Mouse (Mus musculus) neural tube, embryonic 11.5 days (tissue): ENCODE results near the gene 2310033P09Rik. TPM values are rescaled to one million over a fixed set of nuclear protein-coding genes. Genes with fewer than 3 reads are reported as not detected.

Source experiments
- ATAC-seq: fragments of 200-750 bp; cut with Nextera tagmentation; 2 replicates; pipeline ENCODE4 v1.8.0; 2017; ENCODE audit warnings: moderate number of reproducible peaks, mild to moderate bottlenecking, moderate TSS enrichment, moderate library complexity; ENCODE audit not compliant: insufficient read depth, low FRiP score, low TSS enrichment
- DNase-seq: peaks from one replicate; pipeline ENCODE4 v3.0.0-alpha.2; 2015; ENCODE audit warnings: low spot score
- H3K27ac ChIP-seq: fragments of 300-500 bp; sonication (generic); 2 replicates; pipeline ENCODE4 v1.5.1; 2014; ENCODE audit warnings: low read depth, mild to moderate bottlenecking, low read length
- H3K27me3 ChIP-seq: fragments of 300-500 bp; sonication (generic); 2 replicates; pipeline ENCODE4 v1.6.1; 2014; ENCODE audit warnings: mild to moderate bottlenecking, low read length, mixed read lengths; ENCODE audit not compliant: control insufficient read depth, insufficient read depth
- H3K36me3 ChIP-seq: fragments of 300-500 bp; sonication (generic); 2 replicates; pipeline ENCODE4 v1.6.1; 2014; ENCODE audit warnings: mild to moderate bottlenecking, low read length, moderate library complexity, mixed read lengths; ENCODE audit not compliant: control insufficient read depth, insufficient read depth
- H3K4me1 ChIP-seq: fragments of 300-500 bp; sonication (generic); 2 replicates; pipeline ENCODE4 v1.6.1; 2014; ENCODE audit warnings: low read length, mixed read lengths; ENCODE audit not compliant: control insufficient read depth, insufficient read depth
- H3K4me2 ChIP-seq: fragments of 300-500 bp; sonication (generic); 2 replicates; pipeline ENCODE4 v1.6.1; 2014; ENCODE audit warnings: low read depth, mild to moderate bottlenecking, moderate library complexity
- H3K4me3 ChIP-seq: fragments of 300-500 bp; sonication (generic); 2 replicates; pipeline ENCODE4 v1.5.1; 2014; ENCODE audit warnings: low read depth, low read length
- H3K9ac ChIP-seq: fragments of 300-500 bp; sonication (generic); 2 replicates; pipeline ENCODE4 v1.6.1; 2014; ENCODE audit warnings: mild to moderate bottlenecking, low read length
- H3K9me3 ChIP-seq: fragments of 300-500 bp; sonication (generic); 2 replicates; pipeline ENCODE4 v1.6.1; 2016; ENCODE audit warnings: low read length; ENCODE audit not compliant: control insufficient read depth
- WGBS: fragments of 180-500 bp; shearing (Covaris S2); extraction: QIAGEN DNeasy Blood & Tissue Kit; methylation state at CpG from one replicate; pipeline ENCODE4 v1.1.7; 2014; 5-methylcytosine and 5-hydroxymethylcytosine counted together
- polyA plus RNA-seq: library from polyadenylated mRNA; unstranded; fragments of >200 nt; fragmentation: Nextera tagmentation; extraction: Ambion mirVana; gene quantifications from 2 replicates; pipeline ENCODE4 v1.2.1, GENCODE M21; 2014

2310033P09Rik gene
- polyA plus RNA-seq, 1 experiment from 2014 or later: 31.0 TPM

DNA sequence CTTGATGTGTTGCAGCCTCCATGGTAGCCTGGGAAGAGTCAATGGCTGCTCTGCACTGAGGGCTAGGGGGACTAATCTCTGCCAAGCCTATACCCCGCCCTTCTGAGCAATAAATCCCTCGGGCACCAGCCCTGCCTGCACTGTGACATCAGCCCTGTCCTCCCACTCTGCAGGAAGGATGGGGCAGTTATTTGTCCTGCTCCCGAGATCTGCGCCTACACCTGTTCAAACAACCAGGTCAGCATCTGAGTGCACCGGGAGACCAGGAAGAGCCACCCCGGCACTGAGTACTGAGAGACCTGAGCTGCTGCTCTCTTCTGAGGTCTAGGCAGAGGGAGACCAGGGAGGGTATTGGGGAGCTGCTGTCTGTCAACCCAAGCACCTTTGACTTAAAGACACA is 20.4 kb upstream of the 2310033P09Rik start:
- DNase-seq (no peak), ATAC-seq (no peak)
- whole genome bisulfite sequencing: 72% methylated on average over 6 of the region's 6 CpGs
- no peak overlapping the region for H3K9ac ChIP-seq
- H3K4me1 ChIP-seq: no peaks in the 10 kb centered on the region
- H3K4me3 ChIP-seq: no peak overlapping the region
- H3K4me2 ChIP-seq: no peak overlapping the region
- no peaks in the 10 kb centered on the region for H3K9me3 ChIP-seq
- H3K36me3 ChIP-seq: peaks cover 4% of the 10 kb centered on the region
- no peak overlapping the region for H3K27ac ChIP-seq
- H3K27me3 ChIP-seq: no peaks in the 10 kb centered on the region

DNA sequence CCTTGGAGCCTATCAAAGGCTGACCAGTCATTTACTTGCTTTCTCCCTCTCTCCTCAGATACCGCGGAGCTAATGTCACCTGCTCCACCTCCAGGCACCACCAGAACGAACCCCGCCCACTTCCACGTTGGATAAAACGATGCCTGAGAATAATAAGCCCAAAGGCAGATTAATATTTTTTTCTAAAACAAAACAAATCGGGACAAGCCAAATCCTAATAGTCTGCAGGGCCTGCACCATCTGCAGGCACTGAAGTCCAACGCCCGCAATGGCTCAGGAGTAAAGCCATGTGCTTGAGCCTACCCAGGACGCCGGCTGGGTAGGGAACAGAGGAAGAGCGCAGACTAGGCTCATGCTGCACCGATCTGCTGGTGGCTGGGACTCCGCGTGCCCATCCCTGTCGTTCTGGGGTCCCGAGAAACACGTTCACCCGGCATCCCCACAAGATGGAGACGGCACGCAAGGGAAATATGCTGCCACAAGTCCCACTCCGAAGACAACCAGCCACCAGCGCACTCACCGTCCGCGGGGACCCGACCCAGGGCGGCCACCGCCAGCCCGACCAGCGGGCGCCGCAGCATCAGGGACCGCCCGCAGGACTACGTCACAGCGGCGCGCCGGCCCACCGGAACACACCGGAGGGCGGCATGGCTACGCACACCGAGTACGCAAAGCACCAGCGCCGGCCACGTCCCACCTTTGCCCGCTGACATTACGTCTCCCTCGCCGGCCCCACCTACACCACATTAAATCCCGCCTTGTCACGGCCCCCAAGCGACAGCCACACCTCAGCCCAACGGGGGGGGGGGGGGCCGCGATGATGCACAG is 16.7 kb upstream of the 2310033P09Rik start:
- Histone ChIP-seq H3K27ac (peak overlapping the region; percentile 63), H3K27me3 (no peaks in the 10 kb centered on the region), H3K9me3 (no peaks in the 10 kb centered on the region), H3K4me1 (no peaks in the 10 kb centered on the region), H3K9ac (peak overlapping the region; percentile 53), H3K4me3 (peak overlapping the region; percentile 69), H3K36me3 (no peaks in the 10 kb centered on the region), H3K4me2 (peak overlapping the region; percentile 58)
- DNase-seq (peak; percentile 88), ATAC-seq (peak; percentile 97)
- WGBS: under 1% methylated on average over 57 of the region's 59 CpGs

- Histone ChIP-seq H3K9ac (peak within 1 kb of the TSS; percentile 53), H3K27me3 (no peaks in the 10 kb centered on the region), H3K4me1 (no peaks in the 10 kb centered on the region), H3K36me3 (no peaks in the 10 kb centered on the region), H3K4me3 (peak within 1 kb of the TSS; percentile 69), H3K4me2 (peak within 1 kb of the TSS; percentile 58), H3K27ac (peak within 1 kb of the TSS; percentile 63), H3K9me3 (no peaks in the 10 kb centered on the region)
- DNase-seq: no peak
- 5% methylated on average over 16 of the region's 16 CpGs for WGBS
- peak; percentile 73 for ATAC-seq
Measured at GRCm38 (mm10) chr11:59192059-59192386, 16.1 kb upstream of the 2310033P09Rik start, which contains the start of gene Guk1. Gene Guk1, minus strand, starts transcription at chr11:59192212.

DNA sequence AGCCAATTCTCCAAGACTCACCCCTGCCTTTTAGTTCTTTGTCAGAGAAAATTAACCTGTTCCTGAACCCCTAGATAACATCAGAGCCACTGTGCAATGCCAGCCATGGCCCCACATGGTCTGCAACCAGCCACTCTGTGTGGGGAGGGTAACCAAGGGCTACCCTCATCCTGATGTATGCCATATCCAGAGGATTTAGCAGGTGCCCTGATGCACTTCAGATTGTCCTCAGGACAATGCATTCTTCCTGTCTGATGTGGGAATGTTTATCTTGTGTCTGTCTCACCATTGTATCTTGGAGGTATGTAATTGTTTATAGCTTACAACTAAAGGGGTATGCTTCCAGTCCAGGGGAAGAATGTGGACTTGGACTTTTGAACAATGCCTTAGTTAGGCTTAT is 11.9 kb upstream of the 2310033P09Rik start:
- Histone ChIP-seq H3K27ac (no peak overlapping the region), H3K36me3 (no peaks in the 10 kb centered on the region), H3K9me3 (no peaks in the 10 kb centered on the region), H3K4me2 (no peak overlapping the region), H3K27me3 (no peaks in the 10 kb centered on the region), H3K4me3 (no peak overlapping the region), H3K9ac (no peak overlapping the region), H3K4me1 (no peaks in the 10 kb centered on the region)
- ATAC-seq (no peak), DNase-seq (no peak)

- no peak for DNase-seq
- H3K4me1 ChIP-seq: peaks cover 12% of the 10 kb centered on the region
- peaks cover 2% of the 10 kb centered on the region; the same call in 1 of the 2 replicates for H3K36me3 ChIP-seq
- H3K27me3 ChIP-seq: no peaks in the 10 kb centered on the region
- ATAC-seq: no peak
- peak overlapping the region; percentile 82 for H3K4me3 ChIP-seq
- no peaks in the 10 kb centered on the region for H3K9me3 ChIP-seq
- whole genome bisulfite sequencing: 36% methylated on average over 16 of the region's 16 CpGs
- H3K4me2 ChIP-seq: peak overlapping the region; percentile 77
- peak overlapping the region; percentile 73 for H3K9ac ChIP-seq
- H3K27ac ChIP-seq: no peak overlapping the region
Measured at GRCm38 (mm10) chr11:59201216-59202002, 6.7 kb upstream of the 2310033P09Rik start.

DNA sequence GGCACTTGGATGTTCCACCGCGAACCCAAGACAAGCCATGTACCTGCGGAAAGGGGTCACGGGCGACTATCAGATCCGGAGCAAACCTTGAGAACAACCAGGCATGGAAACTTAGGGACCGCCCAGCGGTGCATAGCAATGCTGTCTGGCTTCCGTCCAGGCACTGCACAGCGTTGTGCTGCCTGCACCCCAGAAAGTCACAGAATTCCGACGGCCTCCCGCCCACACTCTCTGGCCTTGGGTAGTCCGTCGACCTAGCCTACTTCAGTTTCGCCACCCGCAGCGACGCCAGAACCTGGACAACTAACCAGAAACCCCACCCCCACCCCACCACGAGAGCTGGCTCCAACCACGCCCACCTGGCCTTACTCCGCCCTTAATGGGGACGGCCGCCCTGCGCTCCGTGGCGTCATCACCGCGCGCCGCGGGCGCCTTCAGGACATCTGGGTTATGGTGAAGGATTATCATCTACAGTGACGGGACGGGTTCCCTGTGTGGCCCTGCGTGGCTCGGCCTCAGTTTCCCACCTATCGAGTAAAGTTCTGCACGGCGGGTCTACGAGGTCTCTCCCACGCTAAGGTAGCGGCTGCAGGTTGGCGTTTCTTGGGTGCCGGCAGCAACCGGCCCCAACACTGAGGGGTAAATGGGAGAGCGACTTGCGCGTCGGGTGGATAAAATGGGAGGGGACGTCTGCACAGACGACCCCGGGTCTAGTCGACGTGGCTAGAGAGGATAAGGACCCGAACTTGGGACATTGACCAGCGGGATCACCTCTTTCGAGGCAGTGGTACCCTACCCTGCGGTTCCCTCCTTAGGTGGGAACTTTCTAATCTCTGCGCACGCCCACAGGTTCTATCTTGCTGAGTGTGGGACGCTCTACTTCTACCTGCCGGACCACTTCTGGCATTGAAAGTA is 5.8 kb upstream of the 2310033P09Rik start, which contains the start of gene Mrpl55:
TSS of gene Mrpl55 (plus strand) at position 406 of the 915 bp plus-strand sequence.
- peak within 1 kb of the TSS; percentile 77 for H3K4me2 ChIP-seq
- H3K36me3 ChIP-seq: peaks cover 2% of the 10 kb centered on the region; the same call in 1 of the 2 replicates
- no peaks in the 10 kb centered on the region for H3K9me3 ChIP-seq
- H3K27me3 ChIP-seq: no peaks in the 10 kb centered on the region
- peak within 1 kb of the TSS; percentile 73 for H3K9ac ChIP-seq
- peak; percentile 92 for ATAC-seq
- peaks cover 12% of the 10 kb centered on the region for H3K4me1 ChIP-seq
- H3K4me3 ChIP-seq: peak within 1 kb of the TSS; percentile 82
- WGBS: under 1% methylated on average over 63 of the region's 63 CpGs
- no peak within 1 kb of the TSS for H3K27ac ChIP-seq
- DNase-seq: peak; percentile 97

DNA sequence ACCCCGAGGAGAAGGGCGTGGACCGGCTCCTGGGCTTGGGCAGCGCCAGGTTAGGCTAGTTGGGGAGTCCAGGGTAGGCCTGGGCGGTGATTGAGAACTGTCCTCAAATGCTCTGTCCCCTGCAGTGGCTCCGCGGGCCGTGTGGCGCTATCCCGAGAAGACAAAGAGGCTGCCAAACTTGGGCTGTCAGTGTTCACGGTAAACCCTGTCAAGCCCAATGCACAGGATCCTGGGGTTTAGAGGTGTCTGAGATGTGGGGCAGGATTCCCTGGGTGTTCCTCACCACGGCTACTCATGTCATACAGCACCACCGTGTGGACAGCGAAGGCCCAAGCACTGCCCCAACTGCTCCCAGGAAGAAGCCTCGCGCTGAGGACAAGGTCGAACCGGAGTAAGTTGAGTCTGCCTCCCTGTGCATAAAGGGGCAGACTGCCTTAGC is 901 bp downstream of the 2310033P09Rik start:
- Histone ChIP-seq H3K9me3 (no peaks in the 10 kb centered on the region), H3K27ac (peak overlapping the region; percentile 50), H3K4me1 (0 out of 2 replicates have a peak, but pooled peaks cover 8% of the 10 kb centered on the region), H3K36me3 (peaks cover 17% of the 10 kb centered on the region), H3K9ac (peak overlapping the region; percentile 60), H3K27me3 (no peaks in the 10 kb centered on the region), H3K4me2 (peak overlapping the region; percentile 82), H3K4me3 (peak overlapping the region; percentile 64)
- ATAC-seq: peak; percentile 45
- 12% methylated on average over 18 of the region's 18 CpGs for WGBS
- peak; percentile 78 for DNase-seq

- H3K4me3 ChIP-seq: no peak overlapping the region; the same call in 1 of the 2 replicates
- ATAC-seq (no peak), DNase-seq (no peak)
- H3K36me3 ChIP-seq: peaks cover 17% of the 10 kb centered on the region
- no peaks in the 10 kb centered on the region for H3K27me3 ChIP-seq
- H3K27ac ChIP-seq: no peak overlapping the region
- 80% methylated on average over 5 of the region's 5 CpGs for WGBS
- no peak overlapping the region; the same call in 1 of the 2 replicates for H3K4me2 ChIP-seq
- no peaks in the 10 kb centered on the region for H3K9me3 ChIP-seq
- H3K9ac ChIP-seq: no peak overlapping the region
- H3K4me1 ChIP-seq: 0 out of 2 replicates have a peak, but pooled peaks cover 8% of the 10 kb centered on the region
Measured at GRCm38 (mm10) chr11:59209580-59209979, 1.5 kb downstream of the 2310033P09Rik start.
